Mouse (Mus musculus): Measurements from ENCODE around the gene Paox. TPM values are rescaled to one million over a fixed set of nuclear protein-coding genes. Genes with fewer than 3 reads are reported as not detected.

The Paox gene
- polyA plus RNA-seq, 1 experiment from 2014 or later = 7.5 TPM

DNA sequence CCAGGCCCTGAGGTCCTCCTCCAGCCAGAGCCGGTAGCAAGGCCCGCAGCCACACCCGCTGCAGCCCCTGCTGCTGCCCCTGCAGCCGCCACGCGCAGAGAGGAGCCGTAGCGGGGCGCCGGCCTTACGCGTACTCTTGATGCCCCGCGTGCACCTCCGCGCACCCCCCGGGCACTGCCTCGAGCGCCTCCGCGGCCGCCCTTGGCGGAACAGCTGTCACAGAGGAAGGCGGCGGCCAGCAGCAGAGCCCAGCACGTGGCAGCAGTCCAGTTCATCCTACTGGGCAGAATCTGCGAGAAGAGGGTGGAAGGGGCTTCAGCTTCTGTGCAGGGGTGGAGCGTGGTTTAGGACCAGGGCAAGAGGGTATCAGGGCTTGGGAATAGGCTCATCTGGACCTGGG, 37.8 kb downstream of the Paox start:
- ATAC-seq = 0 out of 2 replicates have a peak, but pooled peaks have one; percentile 34
- Histone ChIP-seq H3K4me1 (peaks cover 17% of the 10 kb centered on the region), H3K36me3 (ENCODE audit: poor library complexity, severe bottlenecking) (no peaks in the 10 kb centered on the region), H3K9me3 (replicated peaks) (no peaks in the 10 kb centered on the region), H3K4me2 (peak overlapping the region; percentile 60), H3K27ac (no peak overlapping the region), H3K4me3 (peak overlapping the region; percentile 41), H3K9ac (peak overlapping the region; percentile 64), H3K27me3 (peaks cover 27% of the 10 kb centered on the region)
- WGBS = 5% methylated on average over 28 of the region's 28 CpGs

DNA sequence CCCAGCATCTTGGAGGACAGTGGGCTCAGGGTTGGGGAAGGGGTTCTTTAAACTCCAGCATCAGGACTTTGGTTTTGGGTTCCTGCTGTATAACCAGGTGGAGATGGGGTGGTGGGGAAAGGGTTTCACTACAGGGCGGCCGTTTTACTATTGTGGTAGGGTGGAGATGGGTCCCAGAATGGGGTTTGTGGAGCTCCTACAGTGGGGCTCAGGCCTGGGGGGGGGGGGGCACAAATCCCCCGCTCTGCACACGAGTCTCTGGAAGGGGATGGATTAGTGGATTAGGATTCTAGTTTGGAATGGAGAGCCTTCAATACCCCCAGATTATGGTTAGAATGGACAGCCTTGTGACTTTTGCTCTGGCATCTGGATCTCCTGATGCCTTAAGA, 38.2 kb downstream of the Paox start:
- Histone ChIP-seq H3K4me3 (peak overlapping the region; percentile 41), H3K9me3 (replicated peaks) (no peaks in the 10 kb centered on the region), H3K4me1 (peaks cover 17% of the 10 kb centered on the region), H3K9ac (peak overlapping the region; percentile 64), H3K27me3 (peaks cover 30% of the 10 kb centered on the region), H3K4me2 (peak overlapping the region; percentile 60), H3K27ac (no peak overlapping the region), H3K36me3 (ENCODE audit: poor library complexity, severe bottlenecking) (no peaks in the 10 kb centered on the region)
- ATAC-seq = 0 out of 2 replicates have a peak, but pooled peaks have one; percentile 25
- 15% methylated on average over 4 of the region's 4 CpGs for WGBS

DNA sequence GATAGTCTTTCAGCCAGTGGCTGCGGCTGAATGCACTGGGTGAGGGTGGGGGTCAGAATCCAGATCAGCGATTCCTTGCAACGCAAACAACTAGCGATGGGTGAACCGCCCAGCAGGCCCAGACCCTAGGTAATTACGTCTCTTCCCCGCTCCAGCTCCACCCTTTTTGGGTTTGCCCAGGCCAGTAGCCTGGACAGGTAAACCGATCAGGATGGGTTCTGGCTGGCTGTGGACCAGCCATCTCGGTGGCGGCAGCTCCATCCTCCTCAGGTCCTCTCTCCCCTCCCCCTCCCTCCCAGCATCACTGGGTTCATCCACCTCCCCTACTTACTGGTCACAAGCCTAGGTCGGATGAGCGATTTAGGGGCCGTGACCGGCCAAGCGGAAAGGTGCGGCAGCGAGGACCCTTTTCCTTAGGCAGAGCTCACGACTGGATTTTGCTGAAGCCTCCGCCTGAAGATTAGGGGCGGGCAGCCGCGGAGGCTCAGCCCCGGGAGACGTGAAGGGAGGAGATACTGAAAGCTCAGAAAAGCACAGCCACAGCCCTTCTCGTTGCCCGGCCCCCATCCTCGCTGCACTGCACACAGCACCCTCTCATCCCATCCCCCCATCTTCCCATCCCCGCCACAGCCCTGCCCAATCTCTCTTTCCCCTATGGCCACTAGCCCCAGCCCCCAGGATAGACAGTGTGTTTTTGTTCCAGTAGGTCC, 38.8 kb downstream of the Paox start, which contains the start of gene Sprn:
Gene Sprn, minus strand, starts transcription at position 660 of the 710 bp plus-strand sequence.
- WGBS = 2% methylated on average over 28 of the region's 28 CpGs
- Histone ChIP-seq H3K36me3 (ENCODE audit: poor library complexity, severe bottlenecking) (no peaks in the 10 kb centered on the region), H3K27ac (no peak within 1 kb of the TSS; the same call in 1 of the 2 replicates), H3K4me3 (peak within 1 kb of the TSS; percentile 41), H3K4me2 (peak within 1 kb of the TSS; percentile 60), H3K27me3 (peaks cover 30% of the 10 kb centered on the region), H3K4me1 (peaks cover 17% of the 10 kb centered on the region), H3K9ac (peak within 1 kb of the TSS; percentile 64), H3K9me3 (replicated peaks) (no peaks in the 10 kb centered on the region)
- peak; percentile 72 for ATAC-seq

DNA sequence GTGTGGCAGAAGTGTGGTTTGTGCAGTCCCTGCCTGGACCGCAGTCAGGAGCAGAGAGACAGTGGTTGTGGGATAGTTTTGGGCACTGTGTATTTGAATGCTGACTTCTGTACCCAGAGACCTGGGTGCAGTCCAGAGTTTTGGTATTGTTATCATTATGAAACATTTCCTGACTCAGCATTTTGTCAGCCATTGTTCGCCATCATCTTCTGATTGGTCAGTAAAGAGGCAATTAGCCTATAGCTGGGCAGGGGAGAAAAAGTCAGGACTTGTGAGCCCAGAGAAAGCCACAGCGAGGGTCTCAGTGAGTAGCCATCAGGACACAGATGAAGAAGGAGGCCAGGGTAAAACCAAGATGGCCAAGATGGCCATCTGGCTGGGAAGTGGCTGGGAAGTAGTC, 44.8 kb downstream of the Paox start:
- no peak overlapping the region for H3K27ac ChIP-seq
- H3K4me1 ChIP-seq = no peaks in the 10 kb centered on the region
- H3K4me2 ChIP-seq = no peak overlapping the region
- H3K27me3 ChIP-seq = peaks cover 4% of the 10 kb centered on the region; the same call in 1 of the 2 replicates
- WGBS = 74% methylated on average over 3 of the region's 3 CpGs
- no peak overlapping the region for H3K4me3 ChIP-seq
- H3K36me3 ChIP-seq (ENCODE audit: poor library complexity, severe bottlenecking) = no peaks in the 10 kb centered on the region
- H3K9ac ChIP-seq = no peak overlapping the region
- H3K9me3 ChIP-seq (replicated peaks) = no peaks in the 10 kb centered on the region
- no peak for ATAC-seq

DNA sequence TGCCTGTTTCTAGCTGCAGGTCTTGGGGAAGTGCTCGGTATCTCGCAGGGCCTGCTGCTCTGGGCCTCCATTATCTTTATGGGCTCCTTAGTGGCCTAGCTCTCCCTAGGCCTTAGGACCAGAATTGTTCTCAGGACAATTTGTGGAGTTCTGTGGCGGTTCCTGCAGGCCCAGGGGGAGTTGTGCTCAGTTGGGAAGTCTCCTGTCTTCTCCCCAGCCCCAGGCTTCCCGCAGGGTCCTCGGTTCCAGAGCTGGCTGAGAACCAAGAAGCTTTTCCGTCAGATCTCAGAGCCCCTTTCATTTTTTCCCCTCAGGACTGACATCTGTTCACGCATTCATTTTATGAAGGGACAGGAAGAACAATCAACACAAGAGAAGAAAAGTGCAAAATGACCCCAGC, 49.1 kb downstream of the Paox start, which contains the start of gene Olfr522:
Gene Olfr522, minus strand, starts transcription at position 101 of the 400 bp plus-strand sequence.
- H3K9ac ChIP-seq = no peak within 1 kb of the TSS

DNA sequence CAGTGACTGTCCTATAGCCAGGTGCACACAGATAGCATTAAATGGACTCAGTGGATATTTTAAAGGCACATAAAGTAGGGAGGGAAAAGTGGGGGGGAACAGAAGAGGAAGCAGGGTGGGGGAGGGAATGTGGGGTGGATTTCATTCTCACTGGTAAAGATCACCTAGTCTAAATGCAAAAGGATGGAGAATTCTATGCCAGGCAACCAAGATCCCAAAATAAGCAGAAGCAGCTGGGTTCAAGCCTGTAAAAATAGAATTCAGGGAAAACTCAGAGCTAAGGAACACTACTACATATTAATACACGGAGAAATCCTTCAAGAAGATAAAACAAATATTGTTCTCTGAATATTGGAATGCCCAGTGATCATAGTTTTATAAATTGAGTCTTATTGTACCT, 52.4 kb downstream of the Paox start:
- Histone ChIP-seq H3K9me3 (replicated peaks) (no peaks in the 10 kb centered on the region), H3K27me3 (no peaks in the 10 kb centered on the region), H3K27ac (no peak overlapping the region), H3K4me2 (no peak overlapping the region), H3K4me3 (no peak overlapping the region), H3K9ac (no peak overlapping the region), H3K4me1 (no peaks in the 10 kb centered on the region), H3K36me3 (ENCODE audit: poor library complexity, severe bottlenecking) (no peaks in the 10 kb centered on the region)
- 80% methylated on average over 1 of the region's 1 CpGs for WGBS
- ATAC-seq = no peak

More for the DNA sequence above, 49.1 kb downstream of the Paox start, which contains the start of gene Olfr522:
- ATAC-seq = no peak
- H3K4me2 ChIP-seq = no peak within 1 kb of the TSS
- H3K4me1 ChIP-seq = no peaks in the 10 kb centered on the region
- no peaks in the 10 kb centered on the region for H3K36me3 ChIP-seq (ENCODE audit: poor library complexity, severe bottlenecking)
- WGBS = 81% methylated on average over 7 of the region's 7 CpGs
- H3K27ac ChIP-seq = no peak within 1 kb of the TSS
- no peaks in the 10 kb centered on the region for H3K9me3 ChIP-seq (replicated peaks)
- no peak within 1 kb of the TSS for H3K4me3 ChIP-seq
- no peaks in the 10 kb centered on the region for H3K27me3 ChIP-seq

DNA sequence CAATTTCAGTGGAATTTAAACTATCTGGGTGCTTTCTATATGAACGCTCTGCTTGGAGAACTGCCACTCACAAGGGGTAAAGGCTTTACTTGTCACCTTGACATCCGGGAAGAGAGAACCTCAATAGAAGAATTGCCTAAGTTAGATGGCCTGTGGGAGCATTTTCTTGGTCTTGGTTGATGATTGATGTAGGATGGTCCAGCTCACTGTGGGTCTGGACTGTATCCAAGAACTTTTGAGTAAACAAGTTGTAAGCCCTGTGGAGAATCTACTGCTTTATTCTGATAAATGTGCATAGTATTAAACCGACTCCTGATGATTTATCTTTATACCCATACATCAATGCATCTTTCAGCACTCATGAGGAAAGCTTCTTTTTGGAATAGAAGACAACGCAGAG, 53.8 kb downstream of the Paox start:
- Histone ChIP-seq H3K4me3 (no peak overlapping the region), H3K27me3 (no peaks in the 10 kb centered on the region), H3K4me2 (no peak overlapping the region), H3K9me3 (replicated peaks) (no peaks in the 10 kb centered on the region), H3K9ac (no peak overlapping the region), H3K27ac (no peak overlapping the region), H3K4me1 (no peaks in the 10 kb centered on the region), H3K36me3 (ENCODE audit: poor library complexity, severe bottlenecking) (no peaks in the 10 kb centered on the region)
- ATAC-seq = no peak
- 85% methylated on average over 4 of the region's 4 CpGs for WGBS

DNA sequence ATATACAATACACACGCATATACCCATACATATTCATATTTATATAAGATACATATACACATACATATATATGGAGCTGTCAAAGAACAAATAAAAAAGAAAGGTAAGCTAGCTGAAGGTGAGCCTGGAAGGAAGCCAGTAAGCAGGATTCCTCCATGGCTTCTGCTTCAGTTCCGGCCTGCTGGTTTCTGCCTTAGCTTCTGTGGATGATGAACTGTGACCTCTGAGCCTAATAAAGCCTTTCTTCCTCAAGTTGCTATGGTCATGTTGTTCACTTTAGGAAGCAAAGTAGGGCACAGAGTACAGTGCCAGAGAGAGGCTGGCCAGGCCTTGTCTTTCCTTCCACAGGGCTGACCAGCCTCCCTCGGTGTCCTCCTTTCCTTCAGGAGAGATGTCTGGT, 55.3 kb downstream of the Paox start:
- 97% methylated on average over 3 of the region's 3 CpGs for WGBS

DNA sequence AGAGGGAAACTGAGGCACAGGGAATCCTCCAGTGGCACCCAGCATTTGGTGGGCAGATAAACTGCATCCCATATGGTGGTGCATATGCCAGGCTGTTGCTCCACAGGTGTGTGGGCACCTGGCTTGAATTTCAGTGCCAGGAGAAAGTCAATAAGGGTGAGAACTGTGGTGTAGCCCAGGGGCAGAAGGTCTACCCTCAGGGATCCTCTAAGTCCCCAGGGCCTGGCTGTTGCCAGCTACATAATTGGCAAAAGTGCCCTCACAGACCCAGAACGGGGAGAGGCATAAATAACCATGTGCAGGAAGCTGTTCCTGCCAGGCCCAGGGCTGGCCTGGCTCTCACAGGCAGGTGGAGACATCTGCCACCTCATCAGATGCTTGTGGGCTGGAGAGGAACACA, 57.3 kb downstream of the Paox start, which contains the start of gene Olfr523:
Gene Olfr523, plus strand, starts transcription at position 282 of the 400 bp plus-strand sequence.
- H3K4me1 ChIP-seq = no peaks in the 10 kb centered on the region
- no peak within 1 kb of the TSS for H3K27ac ChIP-seq
- no peak within 1 kb of the TSS for H3K4me3 ChIP-seq
- no peaks in the 10 kb centered on the region for H3K36me3 ChIP-seq (ENCODE audit: poor library complexity, severe bottlenecking)
- H3K9ac ChIP-seq = no peak within 1 kb of the TSS
- H3K27me3 ChIP-seq = no peaks in the 10 kb centered on the region
- H3K4me2 ChIP-seq = no peak within 1 kb of the TSS
- no peak for ATAC-seq
- H3K9me3 ChIP-seq (replicated peaks) = no peaks in the 10 kb centered on the region
- WGBS = 43% methylated on average over 1 of the region's 1 CpGs

More for the DNA sequence above, 55.3 kb downstream of the Paox start:
- no peak overlapping the region for H3K4me2 ChIP-seq
- no peak overlapping the region for H3K9ac ChIP-seq
- H3K36me3 ChIP-seq (ENCODE audit: poor library complexity, severe bottlenecking) = no peaks in the 10 kb centered on the region
- no peak for ATAC-seq
- H3K27me3 ChIP-seq = no peaks in the 10 kb centered on the region
- H3K27ac ChIP-seq = no peak overlapping the region
- H3K4me3 ChIP-seq = no peak overlapping the region
- no peaks in the 10 kb centered on the region for H3K9me3 ChIP-seq (replicated peaks)
- H3K4me1 ChIP-seq = no peaks in the 10 kb centered on the region

DNA sequence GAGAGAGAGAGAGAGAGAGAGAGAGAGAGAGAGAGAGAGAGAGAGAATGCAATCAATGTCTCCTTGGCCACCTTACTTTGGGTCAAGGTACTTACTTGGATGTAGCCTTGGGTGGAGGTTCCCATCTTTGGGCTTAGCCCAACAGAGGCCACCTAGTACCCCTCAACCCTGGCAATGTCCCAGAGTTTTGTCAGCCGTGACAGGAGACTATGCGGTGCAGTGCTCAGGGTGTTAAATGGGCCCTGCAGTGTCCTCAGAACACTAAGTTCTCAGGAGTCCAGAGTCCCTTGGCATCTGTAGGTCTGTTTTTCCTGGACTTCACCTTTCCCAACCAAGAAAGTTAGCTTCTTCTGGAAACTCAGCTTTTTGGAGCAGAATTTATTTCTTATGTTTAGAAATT, 63.6 kb downstream of the Paox start:
- no peak overlapping the region for H3K4me2 ChIP-seq
- WGBS = 71% methylated on average over 2 of the region's 2 CpGs
- H3K9ac ChIP-seq = no peak overlapping the region
- no peak overlapping the region for H3K27ac ChIP-seq
- H3K9me3 ChIP-seq (replicated peaks) = no peaks in the 10 kb centered on the region
- H3K4me3 ChIP-seq = no peak overlapping the region
- no peaks in the 10 kb centered on the region for H3K27me3 ChIP-seq
- no peak for ATAC-seq
- H3K36me3 ChIP-seq (ENCODE audit: poor library complexity, severe bottlenecking) = no peaks in the 10 kb centered on the region
- no peaks in the 10 kb centered on the region for H3K4me1 ChIP-seq

DNA sequence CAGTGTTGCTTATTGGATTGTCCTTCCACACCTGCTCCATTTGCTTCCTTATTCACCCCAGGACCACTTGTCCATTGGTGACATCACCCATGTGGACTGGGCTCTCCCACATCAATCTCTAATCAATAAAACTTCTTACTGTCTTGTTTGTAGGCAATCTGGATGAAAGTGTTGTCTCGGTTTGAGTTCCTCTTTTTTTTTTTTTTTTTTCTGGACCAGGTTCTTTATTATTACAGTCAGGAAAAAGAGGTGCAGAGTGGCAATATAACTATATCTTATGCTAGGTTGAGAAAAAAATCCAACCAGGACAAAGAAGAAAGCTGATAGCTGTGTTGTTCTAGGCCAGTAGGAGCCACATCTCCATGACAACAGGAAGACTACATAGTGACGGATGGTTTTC, 65.1 kb downstream of the Paox start:
- 0 out of 2 replicates have a peak, but pooled peaks cover under 1% of the 10 kb centered on the region for H3K27me3 ChIP-seq
- no peaks in the 10 kb centered on the region for H3K36me3 ChIP-seq (ENCODE audit: poor library complexity, severe bottlenecking)
- ATAC-seq = no peak
- H3K9me3 ChIP-seq (replicated peaks) = no peaks in the 10 kb centered on the region
- no peak overlapping the region for H3K4me3 ChIP-seq
- WGBS = 87% methylated on average over 2 of the region's 2 CpGs
- no peak overlapping the region for H3K9ac ChIP-seq
- H3K4me1 ChIP-seq = no peaks in the 10 kb centered on the region
- no peak overlapping the region for H3K27ac ChIP-seq
- H3K4me2 ChIP-seq = no peak overlapping the region

DNA sequence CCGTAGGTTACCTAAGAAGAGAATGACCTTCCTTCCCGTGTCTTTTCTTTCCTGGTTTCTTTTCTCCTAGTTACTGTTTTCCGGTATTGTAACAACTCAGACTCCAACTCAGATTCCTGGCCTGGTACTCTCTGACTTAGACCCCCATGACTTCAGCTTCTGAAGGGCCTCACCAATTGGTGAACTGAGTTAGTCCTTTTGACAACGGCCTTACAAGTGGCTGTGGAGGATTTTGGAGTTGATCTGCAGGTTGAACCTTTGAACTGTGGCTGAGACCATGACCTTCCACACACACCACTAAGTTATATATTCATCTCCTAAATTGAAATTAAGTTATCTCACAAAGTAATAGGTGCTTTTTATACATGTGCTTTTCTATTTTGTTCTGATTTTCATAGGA, 68.6 kb downstream of the Paox start:
- Histone ChIP-seq H3K9ac (no peak overlapping the region), H3K36me3 (ENCODE audit: poor library complexity, severe bottlenecking) (no peaks in the 10 kb centered on the region), H3K4me2 (no peak overlapping the region), H3K4me1 (no peaks in the 10 kb centered on the region), H3K27me3 (0 out of 2 replicates have a peak, but pooled peaks cover 3% of the 10 kb centered on the region), H3K9me3 (replicated peaks) (no peaks in the 10 kb centered on the region), H3K4me3 (no peak overlapping the region), H3K27ac (no peak overlapping the region)
- no peak for ATAC-seq
- WGBS = 86% methylated on average over 4 of the region's 4 CpGs
